ENCODE assay signal across 12 mouse cellular contexts in genomic region chr2:52442125-52442524, GRCm38 (mm10). TPM values are rescaled to one million over a fixed set of nuclear protein-coding genes. Genes with fewer than 3 reads are reported as not detected.
DNase-seq lines count a peak whose midpoint lies in the region; ATAC-seq and TF ChIP-seq lines count a peak whose summit lies in the region.
"Had no signal": no experiment of that assay in that cellular context is flagged by ENCODE, and none has a peak within 500 bp of the region (broad histone marks: within the 10 kb centered on the region; RNA-seq: fewer than 3 reads in every experiment).

No protein-coding gene starts in this region.

- H3K9me3 ChIP-seq in intestine, embryonic 14.5 days (ENCODE audit: control insufficient read depth, low read length) = no peaks in the 10 kb centered on the region
- no peaks in the 10 kb centered on the region for H3K9me3 ChIP-seq in intestine, postnatal 0 days (ENCODE audit: control insufficient read depth)
- no peaks in the 10 kb centered on the region for H3K9me3 ChIP-seq in limb, embryonic 15.5 days
- no peaks in the 10 kb centered on the region for H3K9me3 ChIP-seq in stomach, postnatal 0 days (ENCODE audit: control insufficient read depth, low read length)

- WGBS in intestine, embryonic 14.5 days = 34% methylated on average over 5 of the region's 5 CpGs
- WGBS in intestine, postnatal 0 days = 27% methylated on average over 5 of the region's 5 CpGs
- WGBS in limb, embryonic 15.5 days = 45% methylated on average over 5 of the region's 5 CpGs
- 31% methylated on average over 5 of the region's 5 CpGs for WGBS in stomach, postnatal 0 days

- no peak overlapping the region for H3K4me2 ChIP-seq in intestine, embryonic 14.5 days (ENCODE audit: low read length)
- no peak overlapping the region for H3K4me2 ChIP-seq in intestine, postnatal 0 days (replicated peaks; ENCODE audit: low read depth)
- no peak overlapping the region for H3K4me2 ChIP-seq in limb, embryonic 15.5 days
- H3K4me2 ChIP-seq in stomach, postnatal 0 days (replicated peaks; ENCODE audit: low read depth) = no peak overlapping the region

- H3K36me3 ChIP-seq in intestine, embryonic 14.5 days (ENCODE audit: control insufficient read depth, insufficient read depth, low read length) = no peaks in the 10 kb centered on the region
- H3K36me3 ChIP-seq in intestine, postnatal 0 days (ENCODE audit: control insufficient read depth, insufficient read depth) = no peaks in the 10 kb centered on the region
- no peaks in the 10 kb centered on the region for H3K36me3 ChIP-seq in limb, embryonic 15.5 days
- H3K36me3 ChIP-seq in stomach, postnatal 0 days (ENCODE audit: control insufficient read depth, insufficient read depth, low read length) = no peaks in the 10 kb centered on the region

- H3K4me3 ChIP-seq in intestine, embryonic 14.5 days (ENCODE audit: low read depth, low read length) = no peak overlapping the region
- H3K4me3 ChIP-seq in intestine, postnatal 0 days (ENCODE audit: low read depth, low read length) = no peak overlapping the region
- H3K4me3 ChIP-seq in limb, embryonic 15.5 days = no peak overlapping the region
- no peak overlapping the region for H3K4me3 ChIP-seq in stomach, postnatal 0 days (ENCODE audit: low read depth, low read length)

- no peak for ATAC-seq in intestine, embryonic 14.5 days (replicated peaks; ENCODE audit: low FRiP score, low TSS enrichment, low read depth)
- ATAC-seq in intestine, postnatal 0 days = no peak
- ATAC-seq in limb, embryonic 15.5 days (ENCODE audit: insufficient number of reproducible peaks, low FRiP score, low TSS enrichment, low read depth) = no peak
- ATAC-seq in stomach, postnatal 0 days (ENCODE audit: low FRiP score, low TSS enrichment) = 0 out of 2 replicates have a peak, but pooled peaks have one; percentile 21
- ATAC-seq: midbrain, embryonic 16.5 days had no signal

- no peak overlapping the region for H3K27ac ChIP-seq in intestine, embryonic 14.5 days (ENCODE audit: low read depth)
- no peak overlapping the region for H3K27ac ChIP-seq in intestine, postnatal 0 days (ENCODE audit: low read depth, low read length)
- H3K27ac ChIP-seq in limb, embryonic 15.5 days = peak overlapping the region; percentile 51
- H3K27ac ChIP-seq in stomach, postnatal 0 days (replicated peaks) = no peak overlapping the region

- no peak for TF ChIP-seq EP300 in stomach, postnatal 0 days (optimal IDR thresholded peaks at IDR 0.05)

- no peak for TF ChIP-seq CTCF in intestine, postnatal 0 days (IDR thresholded peaks at IDR 0.05; ENCODE audit: low read depth)
- TF ChIP-seq CTCF in stomach, postnatal 0 days (IDR thresholded peaks at IDR 0.05; ENCODE audit: low read depth) = no peak

- no peaks in the 10 kb centered on the region for H3K4me1 ChIP-seq in intestine, embryonic 14.5 days (replicated peaks; ENCODE audit: control insufficient read depth, insufficient read depth, low read length)
- H3K4me1 ChIP-seq in intestine, postnatal 0 days (replicated peaks; ENCODE audit: control insufficient read depth, insufficient read depth, low read length) = no peaks in the 10 kb centered on the region
- H3K4me1 ChIP-seq in limb, embryonic 15.5 days = no peaks in the 10 kb centered on the region
- H3K4me1 ChIP-seq in stomach, postnatal 0 days (replicated peaks; ENCODE audit: control insufficient read depth, insufficient read depth) = no peaks in the 10 kb centered on the region

- H3K9ac ChIP-seq in intestine, embryonic 14.5 days (ENCODE audit: low read length) = no peak overlapping the region
- H3K9ac ChIP-seq in intestine, postnatal 0 days (ENCODE audit: low read depth, low read length) = no peak overlapping the region
- H3K9ac ChIP-seq in limb, embryonic 15.5 days = no peak overlapping the region
- H3K9ac ChIP-seq in stomach, postnatal 0 days (ENCODE audit: low read length) = no peak overlapping the region

- H3K27me3 ChIP-seq in intestine, embryonic 14.5 days (replicated peaks; ENCODE audit: control insufficient read depth, insufficient read depth, low read length) = no peaks in the 10 kb centered on the region
- no peaks in the 10 kb centered on the region for H3K27me3 ChIP-seq in intestine, postnatal 0 days (replicated peaks; ENCODE audit: control insufficient read depth, insufficient read depth, low read length)
- H3K27me3 ChIP-seq in limb, embryonic 15.5 days = no peaks in the 10 kb centered on the region
- H3K27me3 ChIP-seq in stomach, postnatal 0 days (ENCODE audit: control insufficient read depth, insufficient read depth, low read length) = no peaks in the 10 kb centered on the region

- peak; percentile 48 for DNase-seq in intestine, embryonic 14.5 days (ENCODE audit: low spot score)
- peak; percentile 61 for DNase-seq in urinary bladder, postnatal 14 days (ENCODE audit: low spot score)
- DNase-seq in urinary bladder, postnatal 4 days (ENCODE audit: low spot score in 2 of 2) = no peak
- peak; percentile 26 for DNase-seq in stomach, postnatal 0 days (ENCODE audit: low spot score)
- no peak for DNase-seq in layer of hippocampus, postnatal 36 days
- DNase-seq: adrenal gland, postnatal 14 days; cerebellum, postnatal 25 days; heart, postnatal 10 days; thymus, postnatal 36 days had no signal

RNA-seq across cellular contexts. Expression of gene Arl5a, which starts 17.4 kb away (rescaled TPM):
- polyA plus RNA-seq in intestine, embryonic 14.5 days (2014; fragmentation: Nextera tagmentation; extraction: Ambion mirVana) = 54.3 and 57.0 TPM in 2 replicates
- polyA plus RNA-seq in intestine, postnatal 0 days (2015; fragmentation: Nextera tagmentation; extraction: Ambion mirVana) = 27.4 and 31.1 TPM in 2 replicates
- polyA plus RNA-seq in limb, embryonic 15.5 days (2015; fragmentation: Nextera tagmentation; extraction: Ambion mirVana) = 35.6 and 42.3 TPM in 2 replicates
- polyA plus RNA-seq in stomach, postnatal 0 days (2015; fragmentation: Nextera tagmentation; extraction: Ambion mirVana) = 17.8 and 17.9 TPM in 2 replicates
- total RNA-seq in layer of hippocampus, postnatal 36 days (2021) = 10 to 100 TPM; 66.7 to 68.0 TPM

Comparison
In these comparisons a context has a peak if more than half of its experiments do, and no peak if none do; other contexts are left out.
1. DNase-seq: peak in intestine, embryonic 14.5 days (single experiment), urinary bladder, postnatal 14 days (single experiment) and stomach, postnatal 0 days (single experiment); none in urinary bladder, postnatal 4 days (0 of 2) and layer of hippocampus, postnatal 36 days (0 of 2).